Mouse (Mus musculus) midbrain, embryonic 16.5 days (tissue): ENCODE measurements around the gene Ercc6. TPM values are rescaled to one million over a fixed set of nuclear protein-coding genes. Genes with fewer than 3 reads are reported as not detected.

Experiments used
- ATAC-seq: fragments of 200-750 bp; cut with Nextera tagmentation; 2 replicates; pipeline ENCODE4 v1.8.0; 2017; ENCODE audit warnings: moderate TSS enrichment
- H3K27ac ChIP-seq: fragments of 300-500 bp; sonication (generic); 2 replicates; pipeline ENCODE4 v1.5.1; 2014; ENCODE audit warnings: mild to moderate bottlenecking, low read length, mixed read lengths
- H3K27me3 ChIP-seq: fragments of 300-500 bp; sonication (generic); 2 replicates; pipeline ENCODE4 v1.6.1; 2014; ENCODE audit warnings: low read depth, low read length, mixed read lengths; ENCODE audit not compliant: control insufficient read depth, insufficient read depth
- H3K36me3 ChIP-seq: fragments of 300-500 bp; sonication (generic); 2 replicates; pipeline ENCODE4 v1.6.1; 2014; ENCODE audit warnings: mild to moderate bottlenecking, low read length, moderate library complexity, mixed read lengths; ENCODE audit not compliant: control insufficient read depth, insufficient read depth
- H3K4me1 ChIP-seq: fragments of 300-500 bp; sonication (generic); 2 replicates; pipeline ENCODE4 v1.6.1; 2014; ENCODE audit warnings: mild to moderate bottlenecking, low read length, mixed read lengths; ENCODE audit not compliant: control insufficient read depth, insufficient read depth
- H3K4me2 ChIP-seq: fragments of 300-500 bp; sonication (generic); 2 replicates; pipeline ENCODE4 v1.6.1; 2014; ENCODE audit warnings: mild to moderate bottlenecking, low read length, mixed read lengths
- H3K4me3 ChIP-seq: fragments of 300-500 bp; sonication (generic); 2 replicates; pipeline ENCODE4 v1.5.1; 2014; ENCODE audit warnings: low read depth, mild to moderate bottlenecking, low read length, moderate library complexity, mixed read lengths
- H3K9ac ChIP-seq: fragments of 300-500 bp; sonication (generic); 2 replicates; pipeline ENCODE4 v1.6.1; 2014; ENCODE audit warnings: low read depth, low read length, mixed read lengths
- H3K9me3 ChIP-seq: fragments of 300-500 bp; sonication (generic); replicated peaks from 2 replicates; pipeline ENCODE4 v1.6.1; 2014; ENCODE audit warnings: mild to moderate bottlenecking, low read length, mixed read lengths; ENCODE audit not compliant: control insufficient read depth, poor library complexity, severe bottlenecking
- WGBS: fragments of 180-500 bp; shearing (Covaris S2); extraction: QIAGEN DNeasy Blood & Tissue Kit; methylation state at CpG from one replicate; pipeline ENCODE4 v1.1.7; 2014; 5-methylcytosine and 5-hydroxymethylcytosine counted together
- polyA plus RNA-seq: library from polyadenylated mRNA; unstranded; fragments of >200 nt; fragmentation: Nextera tagmentation; extraction: Ambion mirVana; gene quantifications from 2 replicates; pipeline ENCODE4 v1.2.1, GENCODE M21; 2015

Gene Ercc6
- polyA plus RNA-seq, 1 experiment from 2014 or later = 30.3 TPM

GRCm38 (mm10) chr14:32538115-32538514 is 24.8 kb downstream of the Ercc6 start:
- Histone ChIP-seq H3K4me1 (peaks cover 11% of the 10 kb centered on the region), H3K9me3 (no peaks in the 10 kb centered on the region), H3K27ac (no peak overlapping the region), H3K27me3 (no peaks in the 10 kb centered on the region), H3K9ac (no peak overlapping the region), H3K4me2 (no peak overlapping the region), H3K36me3 (peaks cover 2% of the 10 kb centered on the region; the same call in 1 of the 2 replicates), H3K4me3 (no peak overlapping the region)
- WGBS = 89% methylated on average over 1 of the region's 1 CpGs
- no peak for ATAC-seq

- Histone ChIP-seq H3K4me2 (no peak overlapping the region), H3K27me3 (no peaks in the 10 kb centered on the region), H3K9ac (no peak overlapping the region), H3K27ac (no peak overlapping the region), H3K36me3 (peaks cover 2% of the 10 kb centered on the region; the same call in 1 of the 2 replicates), H3K4me3 (no peak overlapping the region), H3K9me3 (no peaks in the 10 kb centered on the region), H3K4me1 (peaks cover 9% of the 10 kb centered on the region)
- no peak for ATAC-seq
Observed at GRCm38 (mm10) chr14:32543075-32543474, 29.8 kb downstream of the Ercc6 start.

- Histone ChIP-seq H3K9me3 (no peaks in the 10 kb centered on the region), H3K4me1 (no peaks in the 10 kb centered on the region), H3K9ac (no peak overlapping the region), H3K4me2 (no peak overlapping the region), H3K4me3 (no peak overlapping the region), H3K27ac (no peak overlapping the region), H3K27me3 (no peaks in the 10 kb centered on the region), H3K36me3 (peaks cover 2% of the 10 kb centered on the region; the same call in 1 of the 2 replicates)
- ATAC-seq = peak; percentile 88
- WGBS = 57% methylated on average over 5 of the region's 5 CpGs
Observed at GRCm38 (mm10) chr14:32546676-32547075, 33.4 kb downstream of the Ercc6 start.

GRCm38 (mm10) chr14:32551854-32552253 is 38.5 kb downstream of the Ercc6 start:
- ATAC-seq = no peak
- Histone ChIP-seq H3K9ac (no peak overlapping the region), H3K27me3 (no peaks in the 10 kb centered on the region), H3K9me3 (no peaks in the 10 kb centered on the region), H3K36me3 (peaks cover 6% of the 10 kb centered on the region; the same call in 1 of the 2 replicates), H3K27ac (no peak overlapping the region), H3K4me3 (no peak overlapping the region), H3K4me2 (no peak overlapping the region), H3K4me1 (no peaks in the 10 kb centered on the region)
- WGBS = 71% methylated on average over 5 of the region's 5 CpGs

GRCm38 (mm10) chr14:32553198-32553903 is 40.0 kb downstream of the Ercc6 start:
- H3K4me1 ChIP-seq = no peaks in the 10 kb centered on the region
- H3K4me3 ChIP-seq = no peak overlapping the region
- 71% methylated on average over 10 of the region's 10 CpGs for WGBS
- H3K4me2 ChIP-seq = no peak overlapping the region
- no peaks in the 10 kb centered on the region for H3K9me3 ChIP-seq
- no peak overlapping the region for H3K27ac ChIP-seq
- peaks cover 3% of the 10 kb centered on the region; the same call in 1 of the 2 replicates for H3K36me3 ChIP-seq
- no peaks in the 10 kb centered on the region for H3K27me3 ChIP-seq
- H3K9ac ChIP-seq = no peak overlapping the region
- no peak for ATAC-seq

- peaks cover 7% of the 10 kb centered on the region for H3K36me3 ChIP-seq
- 75% methylated on average over 8 of the region's 8 CpGs for WGBS
- no peak overlapping the region for H3K4me3 ChIP-seq
- H3K9ac ChIP-seq = no peak overlapping the region
- ATAC-seq = no peak
- no peak overlapping the region for H3K4me2 ChIP-seq
- no peak overlapping the region for H3K27ac ChIP-seq
- H3K27me3 ChIP-seq = no peaks in the 10 kb centered on the region
- no peaks in the 10 kb centered on the region for H3K9me3 ChIP-seq
- H3K4me1 ChIP-seq = no peaks in the 10 kb centered on the region
Observed at GRCm38 (mm10) chr14:32554860-32555526, 41.7 kb downstream of the Ercc6 start.

- 94% methylated on average over 3 of the region's 3 CpGs for WGBS
- no peak for ATAC-seq
- Histone ChIP-seq H3K9ac (no peak overlapping the region), H3K27ac (no peak overlapping the region), H3K4me2 (no peak overlapping the region), H3K9me3 (no peaks in the 10 kb centered on the region), H3K4me1 (no peaks in the 10 kb centered on the region), H3K27me3 (no peaks in the 10 kb centered on the region), H3K36me3 (peaks cover 19% of the 10 kb centered on the region), H3K4me3 (no peak overlapping the region)
Observed at GRCm38 (mm10) chr14:32561428-32561827, 48.1 kb downstream of the Ercc6 start.

- Histone ChIP-seq H3K9ac (no peak overlapping the region), H3K4me2 (no peak overlapping the region), H3K27me3 (no peaks in the 10 kb centered on the region), H3K4me1 (no peaks in the 10 kb centered on the region), H3K27ac (no peak overlapping the region), H3K36me3 (peaks cover 39% of the 10 kb centered on the region), H3K9me3 (no peaks in the 10 kb centered on the region), H3K4me3 (no peak overlapping the region)
- 84% methylated on average over 6 of the region's 6 CpGs for WGBS
- no peak for ATAC-seq
Observed at GRCm38 (mm10) chr14:32563661-32564060, 50.3 kb downstream of the Ercc6 start.

GRCm38 (mm10) chr14:32572519-32572918 is 59.2 kb downstream of the Ercc6 start:
- no peak overlapping the region for H3K4me2 ChIP-seq
- no peaks in the 10 kb centered on the region for H3K4me1 ChIP-seq
- no peaks in the 10 kb centered on the region for H3K9me3 ChIP-seq
- no peaks in the 10 kb centered on the region for H3K27me3 ChIP-seq
- no peak overlapping the region for H3K9ac ChIP-seq
- no peak overlapping the region for H3K4me3 ChIP-seq
- H3K36me3 ChIP-seq = peaks cover 29% of the 10 kb centered on the region
- 47% methylated on average over 8 of the region's 8 CpGs for WGBS
- no peak overlapping the region for H3K27ac ChIP-seq
- ATAC-seq = no peak
